Mouse (Mus musculus): ENCODE data around the gene Atg7.

The Atg7 gene

GRCm38 (mm10) chr6:114687035-114687434 lies 44.1 kb downstream of the Atg7 start:
- WGBS = 91% methylated on average over 1 of the region's 1 CpGs

GRCm38 (mm10) chr6:114690661-114691060 lies 47.8 kb downstream of the Atg7 start:
- WGBS = 38% methylated on average over 2 of the region's 2 CpGs

- 75% methylated on average over 6 of the region's 6 CpGs for WGBS
Observed at GRCm38 (mm10) chr6:114691530-114691929, 48.6 kb downstream of the Atg7 start.

GRCm38 (mm10) chr6:114692691-114693090 lies 49.8 kb downstream of the Atg7 start:
- 69% methylated on average over 10 of the region's 10 CpGs for WGBS

GRCm38 (mm10) chr6:114697646-114698490 lies 55.0 kb downstream of the Atg7 start:
- 44% methylated on average over 9 of the region's 9 CpGs for WGBS

GRCm38 (mm10) chr6:114698578-114698977 lies 55.7 kb downstream of the Atg7 start:
- 42% methylated on average over 5 of the region's 5 CpGs for WGBS

GRCm38 (mm10) chr6:114700704-114701103 lies 57.8 kb downstream of the Atg7 start:
- WGBS = 79% methylated on average over 3 of the region's 3 CpGs

GRCm38 (mm10) chr6:114707032-114707431 lies 64.1 kb downstream of the Atg7 start:
- WGBS = 96% methylated on average over 3 of the region's 3 CpGs

GRCm38 (mm10) chr6:114712242-114713050 lies 69.5 kb downstream of the Atg7 start:
- 44% methylated on average over 4 of the region's 4 CpGs for WGBS

- 75% methylated on average over 3 of the region's 3 CpGs for WGBS
Observed at GRCm38 (mm10) chr6:114713538-114713937, 70.6 kb downstream of the Atg7 start.

- 25% methylated on average over 5 of the region's 5 CpGs for WGBS
Observed at GRCm38 (mm10) chr6:114714654-114715053, 71.8 kb downstream of the Atg7 start.

GRCm38 (mm10) chr6:114715289-114716030 lies 72.6 kb downstream of the Atg7 start:
- WGBS = 63% methylated on average over 7 of the region's 7 CpGs

GRCm38 (mm10) chr6:114719100-114719499 lies 76.2 kb downstream of the Atg7 start:
- WGBS = 32% methylated on average over 5 of the region's 5 CpGs

GRCm38 (mm10) chr6:114719665-114720064 lies 76.8 kb downstream of the Atg7 start:
- WGBS = 83% methylated on average over 8 of the region's 8 CpGs

- 61% methylated on average over 5 of the region's 5 CpGs for WGBS
Observed at GRCm38 (mm10) chr6:114722046-114722445, 79.1 kb downstream of the Atg7 start.

- 13% methylated on average over 9 of the region's 9 CpGs for WGBS
Observed at GRCm38 (mm10) chr6:114723925-114724324, 81.0 kb downstream of the Atg7 start.

GRCm38 (mm10) chr6:114724351-114724750 lies 81.5 kb downstream of the Atg7 start:
- WGBS = 72% methylated on average over 7 of the region's 7 CpGs

- 75% methylated on average over 8 of the region's 8 CpGs for WGBS
Observed at GRCm38 (mm10) chr6:114725147-114725575, 82.3 kb downstream of the Atg7 start.

- 78% methylated on average over 11 of the region's 11 CpGs for WGBS
Observed at GRCm38 (mm10) chr6:114726681-114727080, 83.8 kb downstream of the Atg7 start.

GRCm38 (mm10) chr6:114733156-114733555 lies 90.3 kb downstream of the Atg7 start:
- WGBS = 81% methylated on average over 5 of the region's 5 CpGs

- WGBS = 70% methylated on average over 3 of the region's 3 CpGs
Observed at GRCm38 (mm10) chr6:114733681-114734080, 90.8 kb downstream of the Atg7 start.

- WGBS = 75% methylated on average over 3 of the region's 3 CpGs
Observed at GRCm38 (mm10) chr6:114735054-114735453, 92.2 kb downstream of the Atg7 start.
